Mouse (Mus musculus) myocyte (in vitro differentiated cells): Measurements from ENCODE around the gene Lrwd1.
"Not testable (repeated sequence)": the region's sequence is repeated elsewhere in the genome, so short reads cannot be mapped to it uniquely, and the experiment has no call there.

Experiments
- CEBPB ChIP-seq: IDR thresholded peaks from 2 replicates; pipeline ENCODE4 v1.6.1; 2011; ENCODE audit warnings: mild to moderate bottlenecking, moderate library complexity; ENCODE audit not compliant: poor library complexity, insufficient read depth, severe bottlenecking
- E2F4 ChIP-seq: IDR thresholded peaks from one replicate; pipeline ENCODE4 v1.6.1; 2011; ENCODE audit warnings: mild to moderate bottlenecking, control low read depth, moderate library complexity; ENCODE audit not compliant: insufficient read depth
- MAX ChIP-seq: IDR thresholded peaks from one replicate; pipeline ENCODE4 v1.6.1; 2011; ENCODE audit warnings: low read depth, mild to moderate bottlenecking, control low read depth
- MYOD1 ChIP-seq, 3 experiments: IDR thresholded peaks; one replicate each; pipeline ENCODE4 v1.6.1; 2011; ENCODE audit warnings: control low read depth in 2 of 3, low read depth in 2 of 3, mild to moderate bottlenecking in 2 of 3, moderate library complexity in 1 of 3; ENCODE audit not compliant: insufficient read length in 2 of 3, control insufficient read depth in 1 of 3
- MYOG ChIP-seq, 3 experiments: IDR thresholded peaks; one replicate each; pipeline ENCODE4 v1.6.1; 2011; ENCODE audit warnings: control low read depth in 2 of 3, low read depth in 2 of 3, mild to moderate bottlenecking in 2 of 3; ENCODE audit not compliant: insufficient read length in 2 of 3, control insufficient read depth in 1 of 3, insufficient read depth in 1 of 3
- POLR2A ChIP-seq: IDR thresholded peaks from one replicate; pipeline ENCODE4 v1.6.1; 2011; ENCODE audit warnings: low read depth, mild to moderate bottlenecking, control low read depth, moderate library complexity; ENCODE audit not compliant: insufficient read length
- POLR2AphosphoS2 ChIP-seq: IDR thresholded peaks from one replicate; pipeline ENCODE4 v1.6.1; 2011; ENCODE audit warnings: low read depth, control low read depth; ENCODE audit not compliant: insufficient read length
- REST ChIP-seq: IDR thresholded peaks from one replicate; pipeline ENCODE4 v1.6.1; 2011; ENCODE audit warnings: mild to moderate bottlenecking, control low read depth, moderate library complexity; ENCODE audit not compliant: insufficient read depth, insufficient read length
- SRF ChIP-seq: IDR thresholded peaks from one replicate; pipeline ENCODE4 v1.6.1; 2011; ENCODE audit warnings: low read depth; ENCODE audit not compliant: control insufficient read depth, insufficient read length
- TCF12 ChIP-seq: IDR thresholded peaks from one replicate; pipeline ENCODE4 v1.6.1; 2011; ENCODE audit warnings: mild to moderate bottlenecking, control low read depth; ENCODE audit not compliant: poor library complexity, insufficient read depth, severe bottlenecking
- TCF3 ChIP-seq: IDR thresholded peaks from one replicate; pipeline ENCODE4 v1.6.1; 2011; ENCODE audit warnings: low read depth, control low read depth; ENCODE audit not compliant: insufficient read length
- USF1 ChIP-seq: IDR thresholded peaks from one replicate; pipeline ENCODE4 v1.6.1; 2011; ENCODE audit warnings: low read depth, mild to moderate bottlenecking, control low read depth, moderate library complexity

GRCm38 (mm10) chr5:136160084-136160483 is 24.2 kb upstream of the Lrwd1 start:
- TF ChIP-seq POLR2A; MYOD1 (IDR thresholded peaks at IDR 0.05; ENCODE audit: control insufficient read depth in 1 of 3, insufficient read length in 2 of 3, low read depth in 2 of 3); MAX; USF1; TCF12; MYOG (IDR thresholded peaks at IDR 0.05; ENCODE audit: control insufficient read depth in 1 of 3, insufficient read depth in 1 of 3, insufficient read length in 2 of 3, low read depth in 2 of 3); POLR2AphosphoS2; E2F4; SRF; TCF3; CEBPB; REST: not testable (repeated sequence)
